Mouse (Mus musculus) small intestine, adult 2 months (tissue): ENCODE data around the gene Gm21394. TPM values are rescaled to one million over a fixed set of nuclear protein-coding genes. Genes with fewer than 3 reads are reported as not detected.
"Not testable (repeated sequence)": the region's sequence is repeated elsewhere in the genome, so short reads cannot be mapped to it uniquely, and the experiment has no call there.

Experiments used
- H3K27ac ChIP-seq: fragments of 200-500 bp; 2 replicates; pipeline ENCODE4 v1.5.1; 2012; ENCODE audit warnings: low read depth, low read length, control low read depth, inconsistent platforms; ENCODE audit not compliant: insufficient read depth
- H3K27me3 ChIP-seq: fragments of 200-500 bp; 2 replicates; pipeline ENCODE4 v1.6.1; 2012; ENCODE audit warnings: mild to moderate bottlenecking, moderate library complexity, low read length, inconsistent platforms; ENCODE audit not compliant: control insufficient read depth, insufficient read depth
- H3K36me3 ChIP-seq: fragments of 200-500 bp; 2 replicates; pipeline ENCODE4 v1.6.1; 2012; ENCODE audit warnings: mild to moderate bottlenecking, low read length, control low read depth, inconsistent platforms; ENCODE audit not compliant: control insufficient read depth, insufficient read depth
- H3K4me1 ChIP-seq: fragments of 200-500 bp; 2 replicates; pipeline ENCODE4 v1.6.1; 2012; ENCODE audit warnings: low read length, inconsistent platforms, mixed read lengths; ENCODE audit not compliant: control insufficient read depth, insufficient read depth, insufficient read length
- H3K4me3 ChIP-seq: fragments of 200-500 bp; 2 replicates; pipeline ENCODE4 v1.5.1; 2012; ENCODE audit warnings: low read depth, mild to moderate bottlenecking, control low read depth, inconsistent platforms, low read length, moderate library complexity
- WGBS: fragments of 180-500 bp; shearing (Covaris S2); methylation state at CpG from one replicate; pipeline ENCODE4 v1.1.7; 2018; 5-methylcytosine and 5-hydroxymethylcytosine counted together
- polyA plus RNA-seq: library from polyadenylated mRNA; depleted of rRNA; stranded (reverse); fragments of >200 nt; gene quantifications from 2 replicates; pipeline ENCODE4 v1.2.3, GENCODE M21; 2012; rRNA removed

Gm21394 gene
- polyA plus RNA-seq = not detected in 2 replicates

DNA sequence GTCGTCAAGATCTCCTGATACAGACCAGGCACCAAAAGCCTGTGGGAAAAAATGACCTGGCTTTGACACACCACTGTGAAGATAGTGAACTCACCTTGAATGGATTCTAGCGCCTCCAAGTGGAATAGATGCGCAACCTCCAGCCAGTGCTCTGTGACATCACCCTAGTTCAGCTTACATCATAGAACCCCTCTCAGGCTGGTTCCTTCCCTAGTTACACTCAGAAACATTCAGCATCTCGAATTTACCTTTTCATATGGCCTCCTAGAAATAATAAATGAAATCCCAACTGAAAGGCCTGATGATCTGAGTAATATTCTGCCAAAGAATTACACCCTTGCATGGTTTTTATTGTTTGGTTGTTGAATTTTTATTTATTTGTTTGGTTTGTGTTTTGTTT is at the start of gene Gm21394:
Gene Gm21394 (minus strand): TSS at position 101 of the 400 bp plus-strand sequence.
- not testable (repeated sequence) for H3K36me3 ChIP-seq, H3K27ac ChIP-seq, H3K4me3 ChIP-seq, H3K27me3 ChIP-seq, H3K4me1 ChIP-seq
- no CpG with 5 or more reads among the region's 4 CpGs for WGBS

Other genes with a start within 250 kb of the Gm21394 start
- gene Gm21409, start 181.8 kb upstream of the Gm21394 start, polyA plus RNA-seq = not detected in 2 replicates